Mouse (Mus musculus) limb, embryonic 13.5 days (tissue): ENCODE results near the gene Pcsk6. TPM values are rescaled to one million over a fixed set of nuclear protein-coding genes. Genes with fewer than 3 reads are reported as not detected.

ENCODE experiments used
- ATAC-seq: fragments of 200-750 bp; cut with Nextera tagmentation; 2 replicates; pipeline ENCODE4 v1.8.0; 2017; ENCODE audit warnings: low read depth, moderate number of reproducible peaks, moderate TSS enrichment; ENCODE audit not compliant: low FRiP score
- H3K27ac ChIP-seq: fragments of 300-500 bp; sonication (generic); 2 replicates; pipeline ENCODE4 v1.5.1; 2015; ENCODE audit warnings: inconsistent platforms, mild to moderate bottlenecking, moderate library complexity
- H3K27me3 ChIP-seq: fragments of 300-500 bp; sonication (generic); 2 replicates; pipeline ENCODE4 v1.6.1; 2015; ENCODE audit warnings: mild to moderate bottlenecking, inconsistent platforms
- H3K36me3 ChIP-seq: fragments of 300-500 bp; sonication (generic); 2 replicates; pipeline ENCODE4 v1.6.1; 2015; ENCODE audit warnings: inconsistent platforms, mild to moderate bottlenecking, moderate library complexity
- H3K4me1 ChIP-seq: fragments of 300-500 bp; sonication (generic); 2 replicates; pipeline ENCODE4 v1.6.1; 2015; ENCODE audit warnings: inconsistent platforms
- H3K4me2 ChIP-seq: fragments of 300-500 bp; sonication (generic); replicated peaks from 2 replicates; pipeline ENCODE4 v1.6.1; 2015; ENCODE audit warnings: inconsistent platforms, mild to moderate bottlenecking, moderate library complexity
- H3K4me3 ChIP-seq: fragments of 300-500 bp; sonication (generic); 2 replicates; pipeline ENCODE4 v1.5.1; 2015; ENCODE audit warnings: moderate library complexity, mild to moderate bottlenecking, inconsistent platforms
- H3K9ac ChIP-seq: fragments of 300-500 bp; sonication (generic); 2 replicates; pipeline ENCODE4 v1.6.1; 2015; ENCODE audit warnings: mild to moderate bottlenecking, inconsistent platforms
- H3K9me3 ChIP-seq: fragments of 300-500 bp; sonication (generic); 2 replicates; pipeline ENCODE4 v1.6.1; 2016; ENCODE audit warnings: inconsistent platforms
- WGBS: fragments of 180-500 bp; shearing (Covaris S2); methylation state at CpG from one replicate; pipeline ENCODE4 v1.1.7; 2015; 5-methylcytosine and 5-hydroxymethylcytosine counted together
- polyA plus RNA-seq: library from polyadenylated mRNA; unstranded; fragments of >200 nt; fragmentation: Nextera tagmentation; extraction: Ambion mirVana; gene quantifications from 2 replicates; pipeline ENCODE4 v1.2.1, GENCODE M21; 2015

Gene Pcsk6
- polyA plus RNA-seq, 1 experiment from 2014 or later, result 8.0 TPM

DNA sequence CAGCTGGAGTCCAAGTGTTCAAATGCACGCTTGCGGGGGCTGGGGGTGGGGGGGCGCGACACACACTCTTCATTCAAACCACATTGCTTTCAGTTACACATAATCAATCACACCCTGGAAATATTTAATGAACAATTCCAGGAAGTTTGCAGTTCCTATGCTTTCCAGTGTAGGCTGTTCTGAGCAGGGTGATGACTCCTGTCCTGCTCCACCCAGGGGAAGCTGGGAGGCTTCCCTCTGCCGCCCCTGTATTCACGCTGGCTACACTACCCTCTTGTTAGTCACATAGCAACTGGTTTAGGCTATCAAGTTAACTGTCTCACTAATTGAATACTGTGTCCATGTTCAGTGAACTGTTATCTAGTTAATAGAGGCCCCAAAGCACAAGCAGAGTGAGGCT lies 149.0 kb downstream of the Pcsk6 start:
- Histone ChIP-seq H3K27me3 (no peaks in the 10 kb centered on the region), H3K9me3 (no peaks in the 10 kb centered on the region), H3K4me3 (no peak overlapping the region), H3K36me3 (no peaks in the 10 kb centered on the region), H3K4me1 (peaks cover 36% of the 10 kb centered on the region), H3K27ac (no peak overlapping the region), H3K4me2 (no peak overlapping the region), H3K9ac (no peak overlapping the region)
- no peak for ATAC-seq
- WGBS, result 63% methylated on average over 6 of the region's 6 CpGs

DNA sequence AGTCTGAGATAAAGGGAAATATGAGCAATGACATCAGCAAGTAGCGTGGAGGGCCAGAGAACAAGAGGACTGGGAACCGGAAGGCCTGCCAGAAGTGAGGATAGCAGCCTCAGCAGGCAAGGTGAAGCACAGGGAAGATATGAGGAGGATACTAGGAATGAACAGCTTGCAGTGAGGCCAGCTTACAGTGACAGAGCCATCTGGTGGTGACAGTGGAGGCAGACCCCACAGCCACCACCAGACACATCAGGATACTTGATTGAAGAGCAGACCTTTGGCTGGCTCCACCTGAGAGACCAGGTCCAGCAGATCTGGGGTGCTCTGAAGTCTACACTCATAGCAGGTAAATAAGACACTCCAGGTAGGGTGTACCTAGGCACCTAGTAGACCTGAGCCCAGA lies 166.2 kb downstream of the Pcsk6 start:
- Histone ChIP-seq H3K9ac (no peak overlapping the region), H3K36me3 (0 out of 2 replicates have a peak, but pooled peaks cover 7% of the 10 kb centered on the region), H3K27me3 (no peaks in the 10 kb centered on the region), H3K27ac (no peak overlapping the region), H3K4me2 (no peak overlapping the region), H3K9me3 (no peaks in the 10 kb centered on the region), H3K4me3 (no peak overlapping the region), H3K4me1 (peaks cover 15% of the 10 kb centered on the region)
- WGBS, result 90% methylated on average over 2 of the region's 2 CpGs
- 0 out of 2 replicates have a peak, but pooled peaks have one; percentile 28 for ATAC-seq

DNA sequence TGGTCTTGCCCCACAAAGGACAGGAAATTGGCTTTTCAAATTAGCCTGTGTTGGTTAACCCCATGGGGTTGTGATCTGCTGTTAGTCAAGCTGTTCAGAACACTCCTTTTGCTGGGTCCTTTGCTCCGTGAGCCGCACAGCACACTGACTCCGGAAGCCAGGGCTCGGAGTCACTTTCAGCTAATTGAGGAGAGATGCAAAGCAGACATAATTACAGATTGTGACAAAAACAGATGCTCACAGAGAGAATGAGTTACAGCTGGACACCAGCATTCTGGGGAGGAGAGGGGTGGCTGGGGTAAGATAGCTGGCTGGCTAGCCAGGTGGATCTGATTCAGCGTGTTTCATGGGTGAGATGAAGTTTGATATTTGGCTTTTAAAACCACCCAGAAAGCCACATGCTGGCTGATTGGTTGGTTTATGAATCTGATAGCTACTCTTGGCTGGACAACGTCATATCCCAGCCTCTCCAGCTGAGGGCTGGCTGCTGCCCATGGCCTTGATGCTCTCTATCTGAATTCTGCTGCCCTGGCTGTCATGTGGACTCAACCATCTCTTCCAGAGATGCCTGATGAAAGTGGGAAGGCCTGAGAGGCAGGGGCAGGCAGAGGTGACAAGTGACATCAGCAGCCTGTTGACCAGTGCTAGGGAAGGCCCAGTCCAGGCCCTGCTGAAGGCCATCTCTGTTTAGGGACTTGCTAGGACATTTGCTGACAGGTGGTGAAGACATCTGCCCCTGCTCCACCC lies 167.4 kb downstream of the Pcsk6 start:
- no peak for ATAC-seq
- H3K9ac ChIP-seq, result no peak overlapping the region

DNA sequence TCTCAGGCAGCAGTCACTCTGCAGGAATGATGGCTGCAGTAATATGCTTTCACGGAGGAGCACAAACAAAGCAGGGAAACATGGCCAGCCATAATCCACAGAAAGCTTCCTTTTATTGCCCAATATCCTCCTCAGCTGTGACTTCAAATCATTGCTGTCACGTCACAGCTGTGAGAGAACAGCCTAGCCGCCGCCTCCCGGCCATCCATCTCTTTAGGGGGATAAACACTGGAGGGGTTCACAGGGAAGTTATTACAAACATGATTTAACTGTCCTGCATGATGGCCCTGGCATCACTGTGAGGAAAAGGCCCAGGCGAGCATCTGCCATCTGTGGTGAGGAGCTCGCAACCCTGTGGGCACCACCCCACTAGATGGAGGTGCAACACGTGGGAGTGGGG lies 175.3 kb downstream of the Pcsk6 start:
- no peak overlapping the region for H3K4me2 ChIP-seq
- H3K36me3 ChIP-seq, result no peaks in the 10 kb centered on the region
- H3K9me3 ChIP-seq, result no peaks in the 10 kb centered on the region
- WGBS, result 60% methylated on average over 8 of the region's 8 CpGs
- H3K27ac ChIP-seq, result no peak overlapping the region
- peaks cover 52% of the 10 kb centered on the region for H3K27me3 ChIP-seq
- H3K4me1 ChIP-seq, result peaks cover 52% of the 10 kb centered on the region
- no peak overlapping the region for H3K4me3 ChIP-seq
- no peak for ATAC-seq
- H3K9ac ChIP-seq, result no peak overlapping the region

More for the DNA sequence above, 167.4 kb downstream of the Pcsk6 start:
- Histone ChIP-seq H3K4me2 (no peak overlapping the region; the same call in 1 of the 2 replicates), H3K4me3 (no peak overlapping the region), H3K27me3 (peaks cover 6% of the 10 kb centered on the region; the same call in 1 of the 2 replicates), H3K4me1 (peaks cover 17% of the 10 kb centered on the region), H3K27ac (no peak overlapping the region), H3K9me3 (no peaks in the 10 kb centered on the region), H3K36me3 (0 out of 2 replicates have a peak, but pooled peaks cover 7% of the 10 kb centered on the region)
- WGBS, result 27% methylated on average over 6 of the region's 6 CpGs

DNA sequence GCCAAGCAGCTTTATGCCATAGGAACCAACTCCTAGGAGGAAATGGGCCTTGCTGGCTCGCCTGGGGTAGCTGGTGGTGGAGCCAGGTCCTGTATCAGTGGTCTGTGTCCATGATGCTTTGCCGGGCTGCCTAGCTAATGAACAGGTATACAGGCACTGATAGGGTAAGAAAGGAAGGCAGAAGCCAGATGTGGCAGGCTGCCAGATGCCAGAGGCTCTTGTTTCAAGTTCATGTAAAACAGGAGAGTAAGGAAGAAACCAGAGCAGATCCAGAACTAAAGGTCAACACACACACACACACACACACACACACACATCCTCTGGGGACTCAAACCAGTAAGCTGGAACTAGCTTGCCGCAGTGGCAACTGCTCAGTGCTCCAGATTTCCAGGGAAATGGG lies 176.7 kb downstream of the Pcsk6 start:
- no peaks in the 10 kb centered on the region for H3K36me3 ChIP-seq
- H3K4me2 ChIP-seq, result peak overlapping the region; percentile 60
- ATAC-seq, result no peak
- peaks cover 56% of the 10 kb centered on the region for H3K4me1 ChIP-seq
- H3K9ac ChIP-seq, result no peak overlapping the region
- H3K9me3 ChIP-seq, result no peaks in the 10 kb centered on the region
- no peak overlapping the region for H3K4me3 ChIP-seq
- peaks cover 64% of the 10 kb centered on the region for H3K27me3 ChIP-seq
- H3K27ac ChIP-seq, result no peak overlapping the region
- WGBS, result 26% methylated on average over 3 of the region's 3 CpGs

DNA sequence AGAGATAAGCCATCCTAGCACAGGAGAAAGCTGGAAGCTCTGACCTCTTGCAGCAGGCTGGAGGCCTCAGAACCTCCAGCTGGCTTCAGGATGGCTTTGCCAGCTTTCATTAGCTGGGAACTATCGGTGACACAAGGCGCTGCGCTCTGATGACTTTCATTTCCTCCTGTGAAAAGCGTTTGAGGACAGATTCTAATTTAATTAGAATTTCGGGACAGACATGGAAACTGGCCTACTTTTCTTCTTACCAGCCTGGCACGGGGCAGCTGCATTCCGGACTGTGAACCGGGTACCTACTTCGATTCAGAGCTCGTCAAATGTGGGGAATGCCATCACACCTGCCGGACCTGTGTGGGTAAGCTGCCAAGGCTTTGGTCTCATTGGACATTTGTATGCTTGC lies 177.2 kb downstream of the Pcsk6 start:
- H3K4me3 ChIP-seq, result no peak overlapping the region
- no peaks in the 10 kb centered on the region for H3K9me3 ChIP-seq
- H3K36me3 ChIP-seq, result no peaks in the 10 kb centered on the region
- H3K4me2 ChIP-seq, result peak overlapping the region; percentile 60
- no peak overlapping the region for H3K9ac ChIP-seq
- H3K4me1 ChIP-seq, result peaks cover 61% of the 10 kb centered on the region
- no peak overlapping the region; the same call in 1 of the 2 replicates for H3K27ac ChIP-seq
- no peak for ATAC-seq
- WGBS, result 24% methylated on average over 11 of the region's 11 CpGs
- peaks cover 64% of the 10 kb centered on the region for H3K27me3 ChIP-seq

DNA sequence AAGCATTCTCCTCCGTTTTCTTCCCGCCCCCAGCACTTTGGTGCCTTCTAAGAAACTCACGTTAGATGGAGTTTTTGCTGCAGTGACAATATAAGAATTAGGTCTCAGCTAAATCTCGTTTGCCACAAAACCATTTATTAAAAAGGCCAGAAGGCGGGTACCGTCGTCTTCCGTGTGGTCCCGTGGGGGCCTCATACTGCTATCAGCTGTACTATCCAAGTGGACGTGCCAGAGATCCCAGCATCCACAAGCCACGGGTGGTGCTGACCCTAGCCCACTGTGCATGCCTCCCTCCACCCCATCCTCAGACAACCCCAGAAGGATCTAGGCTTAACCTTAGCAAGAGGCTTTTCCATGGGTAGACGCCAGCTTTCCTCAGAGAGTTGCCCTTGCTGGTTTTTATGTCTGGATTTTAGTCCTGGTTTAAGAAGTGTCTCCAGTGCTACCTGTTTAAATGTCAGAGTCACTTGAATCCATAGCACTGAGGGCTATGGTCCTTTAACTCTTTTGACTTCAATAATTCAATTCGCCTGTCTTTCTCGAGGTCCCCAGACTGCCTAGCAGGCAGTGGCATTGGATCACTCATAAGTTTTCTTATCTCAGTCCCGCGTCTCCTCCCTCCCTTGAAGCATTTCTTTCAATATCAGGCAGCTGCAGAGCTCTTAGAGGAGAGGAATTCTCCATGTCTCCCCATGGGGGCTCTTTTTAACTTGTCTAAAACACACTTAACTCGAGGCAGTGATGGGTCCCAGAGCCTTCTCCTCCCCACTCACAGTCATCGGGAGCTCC lies 178.7 kb downstream of the Pcsk6 start:
- peak overlapping the region; percentile 32 for H3K4me3 ChIP-seq
- no peaks in the 10 kb centered on the region for H3K36me3 ChIP-seq
- H3K27ac ChIP-seq, result no peak overlapping the region
- no peak overlapping the region for H3K9ac ChIP-seq
- WGBS, result 52% methylated on average over 18 of the region's 18 CpGs
- peaks cover 55% of the 10 kb centered on the region for H3K27me3 ChIP-seq
- ATAC-seq, result no peak
- H3K4me2 ChIP-seq, result peak overlapping the region; percentile 60
- peaks cover 64% of the 10 kb centered on the region for H3K4me1 ChIP-seq
- H3K9me3 ChIP-seq, result no peaks in the 10 kb centered on the region

DNA sequence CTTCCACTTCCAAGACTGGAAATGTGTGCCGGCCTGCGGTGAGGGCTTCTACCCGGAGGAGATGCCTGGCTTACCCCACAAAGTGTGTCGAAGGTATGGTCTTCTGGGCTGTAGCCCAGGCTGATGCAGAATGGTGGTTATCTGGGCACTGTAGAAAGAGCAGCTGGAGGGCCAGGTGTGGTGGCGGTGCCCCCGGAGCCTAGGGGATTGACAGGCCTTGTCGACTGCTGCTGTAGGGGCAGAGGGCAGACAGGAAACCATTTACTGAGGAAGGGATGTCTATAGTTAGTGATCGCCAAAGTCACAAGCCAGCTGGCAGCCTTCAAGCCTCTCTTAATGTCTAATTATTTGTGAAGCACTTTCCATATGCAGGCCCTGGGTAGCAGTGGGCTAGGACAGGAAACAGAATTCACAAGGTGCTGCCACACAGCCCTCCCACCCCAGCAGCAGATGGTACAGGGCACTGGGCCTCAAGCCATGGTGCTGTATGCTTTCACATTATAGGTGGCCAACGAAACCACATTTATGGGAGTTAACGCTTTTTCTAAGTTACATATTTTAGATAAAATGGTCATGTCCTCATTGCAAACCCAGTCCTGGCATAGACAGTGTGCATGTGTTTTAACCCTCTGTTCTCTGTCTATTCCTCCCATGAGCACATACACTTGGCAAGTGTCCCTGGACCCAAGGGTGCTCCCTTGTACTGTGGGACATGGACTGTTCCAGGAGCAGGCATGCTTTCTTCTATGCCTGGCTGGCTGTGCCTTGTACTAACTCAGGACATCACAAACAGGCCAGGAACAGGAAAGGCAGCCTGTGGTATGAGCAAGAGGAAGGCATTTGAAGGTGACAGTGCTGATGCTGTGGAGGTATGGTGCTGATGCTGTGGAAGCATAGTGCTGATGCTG lies 182.3 kb downstream of the Pcsk6 start, which contains the start of gene Gm45213:
Gene Gm45213 (plus strand): TSS at position 51 of the 908 bp plus-strand sequence.
- Histone ChIP-seq H3K36me3 (no peaks in the 10 kb centered on the region), H3K27ac (no peak within 1 kb of the TSS), H3K4me2 (no peak within 1 kb of the TSS), H3K4me1 (peaks cover 75% of the 10 kb centered on the region), H3K4me3 (no peak within 1 kb of the TSS), H3K9ac (no peak within 1 kb of the TSS), H3K9me3 (no peaks in the 10 kb centered on the region), H3K27me3 (peaks cover 48% of the 10 kb centered on the region)
- no peak for ATAC-seq
- WGBS, result 52% methylated on average over 10 of the region's 10 CpGs

DNA sequence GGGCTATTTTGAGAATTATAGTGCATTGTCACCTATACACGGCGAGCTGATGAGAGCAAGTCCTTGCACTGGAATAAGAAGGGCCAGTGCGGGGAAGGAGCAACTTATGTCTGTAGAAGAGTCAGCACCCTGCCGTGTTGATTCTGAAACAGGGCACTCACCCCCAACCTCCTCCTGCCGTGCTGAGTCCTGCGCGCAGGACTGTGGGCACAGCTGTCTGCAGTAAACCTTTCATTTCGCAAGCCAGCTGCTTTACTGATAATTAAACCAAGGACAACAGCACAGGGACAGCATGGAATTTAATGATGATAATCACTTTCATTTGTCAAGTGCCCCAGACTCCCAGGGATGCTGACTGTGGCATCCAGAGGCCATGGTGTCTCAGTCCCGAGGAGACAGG lies 183.1 kb downstream of the Pcsk6 start:
- 23% methylated on average over 9 of the region's 9 CpGs for WGBS

DNA sequence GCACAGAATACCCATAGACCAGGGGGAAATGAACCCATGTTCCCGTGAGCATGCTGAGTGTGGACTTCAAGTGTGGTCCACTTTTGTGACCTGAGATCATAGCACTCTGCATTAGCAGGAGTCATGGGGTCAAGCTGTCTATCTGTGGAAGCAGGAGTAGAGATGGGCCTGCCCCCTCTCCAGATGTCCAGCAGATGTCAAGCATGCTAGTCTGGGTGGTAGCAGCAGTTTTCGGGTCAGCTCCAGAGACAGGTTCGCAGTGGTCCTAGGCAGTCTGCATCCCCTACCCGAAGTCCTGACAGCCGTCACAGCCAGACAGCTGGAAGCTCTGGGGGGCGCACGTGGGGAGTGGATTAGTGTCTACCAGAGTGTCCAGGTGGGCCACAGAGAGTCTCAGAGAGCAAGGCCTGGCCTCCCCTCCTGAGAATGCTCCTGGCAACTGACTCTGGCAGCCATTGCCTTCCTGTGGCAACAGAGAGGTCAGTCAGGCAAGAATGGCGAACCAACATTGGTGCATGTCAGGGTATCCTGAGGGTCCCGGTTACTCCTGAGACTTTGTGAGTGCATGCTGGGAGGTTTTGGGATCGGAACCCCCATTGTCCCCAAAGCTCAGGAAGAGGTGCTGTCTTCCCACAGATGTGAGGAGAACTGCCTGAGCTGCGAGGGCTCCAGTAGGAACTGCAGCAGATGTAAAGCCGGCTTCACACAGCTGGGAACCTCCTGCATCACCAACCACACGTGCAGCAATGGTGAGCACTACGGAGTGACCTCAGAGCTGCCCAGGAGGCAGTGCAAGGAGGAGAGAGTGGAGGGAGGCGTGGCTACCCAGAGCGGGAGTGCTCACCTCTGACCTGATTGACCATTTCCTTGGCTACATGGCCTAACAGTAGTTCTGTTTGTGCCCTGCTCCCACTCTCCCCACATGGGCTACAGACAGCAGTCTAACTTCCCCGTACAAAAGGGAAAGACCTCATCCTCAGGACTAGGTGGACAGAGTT lies 185.7 kb downstream of the Pcsk6 start:
- H3K9me3 ChIP-seq, result no peaks in the 10 kb centered on the region
- H3K4me2 ChIP-seq, result no peak overlapping the region
- no peak for ATAC-seq
- WGBS, result 38% methylated on average over 17 of the region's 17 CpGs
- no peaks in the 10 kb centered on the region; the same call in 1 of the 2 replicates for H3K36me3 ChIP-seq
- peaks cover 53% of the 10 kb centered on the region for H3K4me1 ChIP-seq
- peaks cover 38% of the 10 kb centered on the region for H3K27me3 ChIP-seq
- 0 out of 2 replicates have a peak overlapping the region, but pooled peaks have one; percentile 13 for H3K9ac ChIP-seq
- H3K27ac ChIP-seq, result no peak overlapping the region
- no peak overlapping the region for H3K4me3 ChIP-seq

More for the DNA sequence above, 183.1 kb downstream of the Pcsk6 start:
- Histone ChIP-seq H3K27me3 (peaks cover 48% of the 10 kb centered on the region), H3K27ac (no peak overlapping the region), H3K36me3 (no peaks in the 10 kb centered on the region; the same call in 1 of the 2 replicates), H3K4me2 (no peak overlapping the region), H3K9ac (no peak overlapping the region), H3K4me1 (peaks cover 67% of the 10 kb centered on the region), H3K4me3 (no peak overlapping the region), H3K9me3 (no peaks in the 10 kb centered on the region)
- no peak for ATAC-seq
